Mouse (Mus musculus) intestine, embryonic 14.5 days (tissue): ENCODE measurements around the gene Gm21981. TPM values are rescaled to one million over a fixed set of nuclear protein-coding genes. Genes with fewer than 3 reads are reported as not detected.

Experiments used
- ATAC-seq: fragments of 200-750 bp; cut with Nextera tagmentation; replicated peaks from 2 replicates; pipeline ENCODE4 v1.8.0; 2017; ENCODE audit warnings: low read depth, moderate number of reproducible peaks, moderate TSS enrichment, moderate library complexity; ENCODE audit not compliant: low FRiP score, low TSS enrichment
- DNase-seq: peaks from one replicate; pipeline ENCODE4 v3.0.0-alpha.2; 2018; ENCODE audit warnings: low spot score
- H3K27ac ChIP-seq: fragments of 300-500 bp; sonication (generic); 2 replicates; pipeline ENCODE4 v1.5.1; 2014; ENCODE audit warnings: low read depth, mild to moderate bottlenecking, control low read depth
- H3K27me3 ChIP-seq: fragments of 300-500 bp; sonication (generic); replicated peaks from 2 replicates; pipeline ENCODE4 v1.6.1; 2014; ENCODE audit warnings: low read length, control low read depth; ENCODE audit not compliant: control insufficient read depth, insufficient read depth
- H3K36me3 ChIP-seq: fragments of 300-500 bp; sonication (generic); 2 replicates; pipeline ENCODE4 v1.6.1; 2014; ENCODE audit warnings: low read length, control low read depth; ENCODE audit not compliant: control insufficient read depth, insufficient read depth
- H3K4me1 ChIP-seq: fragments of 300-500 bp; sonication (generic); replicated peaks from 2 replicates; pipeline ENCODE4 v1.6.1; 2014; ENCODE audit warnings: low read length, control low read depth, mixed read lengths; ENCODE audit not compliant: control insufficient read depth, insufficient read depth
- H3K4me2 ChIP-seq: fragments of 300-500 bp; sonication (generic); 2 replicates; pipeline ENCODE4 v1.6.1; 2014; ENCODE audit warnings: low read length
- H3K4me3 ChIP-seq: fragments of 300-500 bp; sonication (generic); 2 replicates; pipeline ENCODE4 v1.5.1; 2014; ENCODE audit warnings: low read depth, low read length, control low read depth, mixed read lengths
- H3K9ac ChIP-seq: fragments of 300-500 bp; sonication (generic); 2 replicates; pipeline ENCODE4 v1.6.1; 2014; ENCODE audit warnings: mild to moderate bottlenecking, low read length
- H3K9me3 ChIP-seq: fragments of 300-500 bp; sonication (generic); 2 replicates; pipeline ENCODE4 v1.6.1; 2016; ENCODE audit warnings: low read length, control low read depth; ENCODE audit not compliant: control insufficient read depth
- WGBS: fragments of 180-500 bp; shearing (Covaris S2); extraction: QIAGEN DNeasy Blood & Tissue Kit; methylation state at CpG from one replicate; pipeline ENCODE4 v1.1.7; 2014; 5-methylcytosine and 5-hydroxymethylcytosine counted together
- polyA plus RNA-seq: library from polyadenylated mRNA; unstranded; fragments of >200 nt; fragmentation: Nextera tagmentation; extraction: Ambion mirVana; gene quantifications from 2 replicates; pipeline ENCODE4 v1.2.1, GENCODE M21; 2014

The Gm21981 gene
- polyA plus RNA-seq, 1 experiment from 2014 or later = 1.4 TPM

DNA sequence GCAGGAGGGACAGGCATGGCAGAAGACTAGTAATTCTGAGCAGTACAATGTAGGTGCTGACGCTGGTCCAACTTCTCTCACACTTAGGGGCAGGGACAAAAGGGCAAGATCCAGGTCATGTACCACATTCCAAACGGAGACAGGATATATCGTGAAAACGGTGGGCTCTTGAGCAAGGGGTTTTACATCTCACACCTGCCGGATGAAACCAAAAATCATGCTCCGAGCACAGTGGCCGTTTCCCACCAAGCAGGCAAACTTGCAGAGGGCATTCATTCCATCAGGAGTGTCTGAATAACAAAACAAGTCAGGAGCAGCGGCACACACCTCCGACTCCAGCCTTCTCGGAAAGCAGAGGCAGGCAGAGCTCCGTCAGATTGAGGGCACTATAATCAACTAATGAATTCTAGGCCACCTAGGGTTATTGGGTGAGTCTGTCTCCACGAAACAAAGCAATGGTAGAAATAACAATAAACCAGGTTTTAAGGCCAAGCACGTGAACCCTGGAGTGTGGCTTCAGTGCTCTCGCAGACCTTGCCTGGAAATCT, 41.4 kb upstream of the Gm21981 start:
- 75% methylated on average over 14 of the region's 14 CpGs for WGBS
- H3K27me3 ChIP-seq = no peaks in the 10 kb centered on the region
- ATAC-seq (no peak), DNase-seq (no peak)
- no peak overlapping the region for H3K9ac ChIP-seq
- H3K4me3 ChIP-seq = no peak overlapping the region
- no peaks in the 10 kb centered on the region for H3K36me3 ChIP-seq
- peaks cover 6% of the 10 kb centered on the region; the same call in 1 of the 2 replicates for H3K4me1 ChIP-seq
- no peak overlapping the region for H3K27ac ChIP-seq
- no peak overlapping the region for H3K4me2 ChIP-seq
- no peaks in the 10 kb centered on the region for H3K9me3 ChIP-seq

DNA sequence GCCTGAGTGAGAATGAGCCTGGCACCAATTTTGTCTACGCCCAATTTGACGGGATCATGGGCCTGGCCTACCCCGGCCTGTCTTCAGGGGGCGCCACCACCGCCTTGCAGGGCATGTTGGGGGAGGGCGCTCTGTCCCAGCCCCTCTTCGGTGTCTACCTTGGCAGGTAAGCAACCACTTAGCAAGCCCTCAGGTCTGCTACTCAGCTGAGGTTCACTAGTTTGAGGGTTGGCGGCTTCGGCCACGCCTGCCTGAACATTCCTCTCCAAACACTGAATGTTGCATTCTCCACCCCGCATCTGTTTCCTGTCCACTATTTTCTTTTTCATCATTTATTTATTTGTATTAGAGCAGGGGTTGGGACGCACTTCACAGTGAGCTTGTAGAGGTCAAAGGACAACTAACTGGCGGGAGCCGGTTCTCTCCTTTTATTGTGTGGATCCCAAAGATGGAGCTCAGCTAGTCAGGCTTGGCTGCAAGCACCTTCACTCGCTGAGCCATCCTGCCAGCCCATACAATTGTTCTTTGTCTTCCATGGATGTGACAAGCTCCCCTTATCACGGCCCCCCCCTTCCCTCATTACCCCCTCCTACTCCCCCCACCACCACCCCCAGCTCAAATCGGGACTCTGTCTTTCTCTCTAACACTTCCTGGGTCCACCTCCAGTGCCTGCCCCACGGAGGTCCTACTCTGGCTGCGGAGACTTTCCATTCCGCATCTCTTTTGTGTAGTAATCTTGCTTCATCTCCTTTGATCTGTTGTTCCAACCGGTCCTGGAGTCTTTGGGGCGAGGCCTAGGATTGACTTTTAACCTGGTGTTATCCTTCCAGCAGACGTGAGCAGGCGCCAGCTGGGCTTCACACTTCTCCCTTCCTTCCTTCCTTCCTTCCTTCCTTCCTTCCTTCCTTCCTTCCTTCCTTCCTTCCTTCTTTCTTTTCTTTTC, 36.6 kb upstream of the Gm21981 start:
- Histone ChIP-seq H3K4me2 (no peak overlapping the region), H3K36me3 (no peaks in the 10 kb centered on the region), H3K4me3 (no peak overlapping the region), H3K27ac (no peak overlapping the region), H3K9ac (no peak overlapping the region), H3K4me1 (no peaks in the 10 kb centered on the region), H3K9me3 (no peaks in the 10 kb centered on the region), H3K27me3 (no peaks in the 10 kb centered on the region)
- WGBS = 56% methylated on average over 24 of the region's 24 CpGs
- ATAC-seq = no peak
- DNase-seq = no peak

DNA sequence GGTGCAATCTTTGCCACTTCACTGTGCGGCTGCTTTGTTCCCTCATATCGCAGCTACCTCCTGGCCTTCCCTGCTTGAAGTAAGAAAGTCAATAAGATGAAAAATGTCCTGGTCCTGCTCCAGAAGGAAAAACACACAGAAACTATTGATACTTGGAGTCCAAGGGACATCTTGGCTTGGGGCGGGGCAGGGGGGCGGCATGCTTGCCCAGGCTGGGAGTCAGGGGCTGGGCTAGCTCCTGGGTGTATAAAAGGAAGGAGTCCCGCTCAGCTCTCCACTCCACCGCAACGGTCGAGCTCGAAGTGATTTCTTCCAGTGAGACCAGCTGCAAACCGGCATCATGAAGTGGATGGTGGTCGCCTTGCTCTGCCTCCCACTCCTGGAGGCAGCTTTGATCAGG, 32.3 kb upstream of the Gm21981 start, which contains the start of gene Pgc:
Pgc (plus strand) TSS at position 277 of the 400 bp plus-strand sequence.
- DNase-seq (no peak), ATAC-seq (no peak)
- Histone ChIP-seq H3K36me3 (no peaks in the 10 kb centered on the region), H3K9me3 (no peaks in the 10 kb centered on the region), H3K27me3 (no peaks in the 10 kb centered on the region), H3K4me2 (no peak within 1 kb of the TSS), H3K4me1 (no peaks in the 10 kb centered on the region), H3K9ac (no peak within 1 kb of the TSS), H3K4me3 (no peak within 1 kb of the TSS), H3K27ac (no peak within 1 kb of the TSS)
- WGBS = 69% methylated on average over 11 of the region's 11 CpGs

DNA sequence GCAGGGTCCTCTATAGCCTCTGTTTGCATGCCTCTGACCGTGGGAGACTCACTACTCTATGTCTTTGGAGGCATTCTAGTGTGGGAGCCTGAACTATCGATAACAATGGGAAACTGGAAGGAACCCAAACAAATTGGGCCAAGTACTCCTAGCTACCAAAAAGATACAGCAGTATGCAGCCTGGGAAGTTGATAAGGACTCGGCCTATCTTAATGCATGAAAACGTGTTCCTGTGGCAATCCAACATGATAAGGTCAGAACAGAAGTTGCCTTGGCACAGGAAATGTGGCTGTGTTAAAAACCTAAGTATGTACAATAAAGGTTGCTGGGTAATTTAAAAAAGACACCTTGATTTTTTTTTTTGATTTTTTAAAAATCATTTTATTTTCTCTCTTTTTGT, 26.9 kb upstream of the Gm21981 start:
- no peak overlapping the region for H3K27ac ChIP-seq
- no peaks in the 10 kb centered on the region for H3K4me1 ChIP-seq
- ATAC-seq (no peak), DNase-seq (no peak)
- H3K4me3 ChIP-seq = no peak overlapping the region
- no peaks in the 10 kb centered on the region for H3K9me3 ChIP-seq
- H3K4me2 ChIP-seq = no peak overlapping the region
- H3K36me3 ChIP-seq = no peaks in the 10 kb centered on the region
- WGBS = 79% methylated on average over 4 of the region's 4 CpGs
- no peak overlapping the region for H3K9ac ChIP-seq
- no peaks in the 10 kb centered on the region for H3K27me3 ChIP-seq

DNA sequence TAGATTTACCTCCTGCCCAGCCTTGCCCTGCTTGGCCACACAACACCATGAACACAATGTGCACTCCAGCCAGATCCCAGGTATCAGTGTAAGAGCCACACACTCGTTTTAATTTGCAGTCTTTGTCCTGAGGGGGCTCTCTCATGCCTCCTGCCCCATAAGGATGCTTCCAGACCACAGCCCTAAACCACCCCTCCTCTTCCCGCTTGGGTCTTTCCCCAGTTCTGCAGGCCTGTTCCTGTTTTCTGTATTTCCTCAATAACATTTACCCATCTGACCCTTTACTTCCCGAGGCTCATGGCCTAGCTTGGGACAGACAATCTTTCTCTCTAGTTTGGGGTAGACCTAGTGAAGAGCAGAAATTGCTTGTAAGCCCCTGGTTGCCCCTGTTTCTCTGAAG, 20.8 kb upstream of the Gm21981 start:
- Histone ChIP-seq H3K27me3 (no peaks in the 10 kb centered on the region), H3K9me3 (no peaks in the 10 kb centered on the region), H3K27ac (no peak overlapping the region), H3K4me3 (no peak overlapping the region), H3K36me3 (no peaks in the 10 kb centered on the region), H3K4me2 (no peak overlapping the region), H3K4me1 (no peaks in the 10 kb centered on the region), H3K9ac (no peak overlapping the region)
- ATAC-seq (no peak), DNase-seq (no peak)
- WGBS = 63% methylated on average over 3 of the region's 3 CpGs

DNA sequence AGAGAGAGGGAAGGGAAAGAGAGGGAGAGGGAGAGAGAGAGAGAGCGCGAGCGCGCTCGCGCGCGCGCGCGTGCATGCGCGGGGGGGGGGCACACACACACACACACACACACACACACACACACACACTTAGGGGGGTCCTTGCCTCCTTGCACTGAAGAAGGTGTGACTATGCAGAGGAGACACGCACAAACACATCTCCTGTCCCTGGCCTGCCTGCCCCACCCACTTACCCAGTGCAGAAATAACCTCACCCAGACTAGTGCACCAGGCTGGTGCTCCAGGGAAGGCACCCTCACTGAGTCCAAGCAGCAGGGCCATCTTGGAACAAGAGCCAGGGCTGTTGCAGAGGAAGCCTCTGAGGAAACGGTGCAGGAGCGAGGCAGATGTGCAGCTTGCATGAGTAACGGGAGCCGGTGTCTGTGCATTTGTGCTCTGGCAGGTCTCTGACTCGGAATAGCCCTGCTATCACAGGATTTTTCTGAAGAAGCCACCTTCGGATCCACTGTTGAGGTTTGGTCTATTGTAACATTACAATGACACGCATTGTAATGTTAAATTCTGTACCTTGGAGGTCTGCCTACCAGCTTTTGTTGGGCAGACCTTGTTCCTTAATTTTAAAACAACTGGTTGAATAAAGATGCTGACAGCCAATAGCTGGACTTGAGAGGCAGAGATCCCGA, 18.8 kb upstream of the Gm21981 start:
- H3K4me2 ChIP-seq = no peak overlapping the region
- H3K4me1 ChIP-seq = no peaks in the 10 kb centered on the region
- DNase-seq = no peak
- no peak overlapping the region for H3K27ac ChIP-seq
- H3K4me3 ChIP-seq = no peak overlapping the region
- H3K9me3 ChIP-seq = no peaks in the 10 kb centered on the region
- WGBS = 55% methylated on average over 21 of the region's 22 CpGs
- H3K36me3 ChIP-seq = no peaks in the 10 kb centered on the region
- ATAC-seq = no peak
- no peak overlapping the region for H3K9ac ChIP-seq
- no peaks in the 10 kb centered on the region for H3K27me3 ChIP-seq

DNA sequence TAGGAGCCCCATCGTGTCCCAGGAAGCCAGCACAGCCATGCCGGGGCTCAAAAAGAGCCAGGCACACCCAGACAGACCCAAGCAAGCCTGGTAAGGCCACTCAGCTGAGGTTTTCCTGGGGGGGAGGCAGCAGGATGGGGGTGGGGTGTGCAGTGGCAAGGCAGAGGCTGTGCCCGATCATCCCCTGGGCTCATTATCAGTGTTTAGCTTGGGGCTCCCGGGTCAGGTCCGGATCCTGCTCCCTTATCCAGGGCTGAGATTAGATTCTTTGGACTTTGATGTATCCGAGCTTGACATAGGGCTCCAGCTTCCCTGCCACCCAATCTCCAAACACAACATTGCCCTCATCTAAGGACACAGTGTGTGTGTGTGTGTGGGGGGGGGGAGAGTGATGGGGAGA, 17.6 kb upstream of the Gm21981 start:
- no peaks in the 10 kb centered on the region for H3K4me1 ChIP-seq
- H3K4me2 ChIP-seq = no peak overlapping the region
- no peak for ATAC-seq
- H3K9me3 ChIP-seq = no peaks in the 10 kb centered on the region
- WGBS = 52% methylated on average over 6 of the region's 6 CpGs
- no peak overlapping the region for H3K27ac ChIP-seq
- no peaks in the 10 kb centered on the region for H3K27me3 ChIP-seq
- no peak overlapping the region for H3K9ac ChIP-seq
- no peak for DNase-seq
- no peaks in the 10 kb centered on the region for H3K36me3 ChIP-seq
- no peak overlapping the region for H3K4me3 ChIP-seq

DNA sequence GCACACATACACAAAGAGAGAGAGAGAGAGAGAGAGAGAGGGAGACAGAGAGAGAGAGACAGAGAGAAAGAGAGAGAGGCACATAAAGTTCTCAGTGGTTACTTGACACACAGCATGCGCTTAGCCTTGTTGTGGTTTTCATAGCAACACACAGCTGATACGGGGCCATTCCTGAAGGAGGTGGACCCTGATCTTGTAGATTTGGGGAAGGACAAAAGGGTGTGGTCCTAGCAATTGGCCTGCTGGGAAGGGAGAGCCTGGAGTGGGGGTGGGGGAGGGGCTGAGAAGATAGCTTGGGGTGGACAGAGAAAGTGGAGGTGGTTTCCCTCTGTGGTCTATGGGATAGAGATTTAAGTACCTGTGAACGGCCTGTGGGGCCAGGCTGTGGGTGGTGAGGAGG, 15.8 kb upstream of the Gm21981 start:
- H3K9ac ChIP-seq = no peak overlapping the region
- no peak for ATAC-seq
- no peaks in the 10 kb centered on the region for H3K36me3 ChIP-seq
- no peak overlapping the region for H3K4me3 ChIP-seq
- no peaks in the 10 kb centered on the region for H3K4me1 ChIP-seq
- H3K27me3 ChIP-seq = no peaks in the 10 kb centered on the region
- H3K4me2 ChIP-seq = no peak overlapping the region
- H3K9me3 ChIP-seq = no peaks in the 10 kb centered on the region
- H3K27ac ChIP-seq = no peak overlapping the region
- WGBS = 66% methylated on average over 3 of the region's 3 CpGs
- no peak for DNase-seq
